ENCODE assay signal across 8 mouse cellular contexts in genomic region chr11:95309510-95310006, GRCm38 (mm10). TPM values are rescaled to one million over a fixed set of nuclear protein-coding genes. Genes with fewer than 3 reads are reported as not detected.
A peak's percentile ranks its signal among the peaks of the same experiment; 100 is the strongest.
DNase-seq lines count a peak whose midpoint lies in the region; ATAC-seq and TF ChIP-seq lines count a peak whose summit lies in the region.

No protein-coding gene starts in this region.

- peak overlapping the region; percentile 66 for H3K4me2 ChIP-seq in forebrain, postnatal 0 days (ENCODE audit: low read depth)
- peak overlapping the region; percentile 83 for H3K4me2 ChIP-seq in lung, embryonic 15.5 days

- H3K9me3 ChIP-seq in MEL (replicated peaks; ENCODE audit: insufficient read depth, low read length) = no peaks in the 10 kb centered on the region
- H3K9me3 ChIP-seq in forebrain, postnatal 0 days (ENCODE audit: low read length) = no peaks in the 10 kb centered on the region
- no peaks in the 10 kb centered on the region for H3K9me3 ChIP-seq in lung, embryonic 15.5 days

- H3K79me2 ChIP-seq in MEL (ENCODE audit: control insufficient read depth, insufficient read depth, low read length, poor library complexity) = peaks cover 41% of the 10 kb centered on the region

- H3K9ac ChIP-seq in MEL (ENCODE audit: control insufficient read depth, low read depth, low read length, poor library complexity, severe bottlenecking) = peak overlapping the region; percentile 91
- H3K9ac ChIP-seq in forebrain, postnatal 0 days = peak overlapping the region; percentile 94
- peak overlapping the region; percentile 98 for H3K9ac ChIP-seq in lung, embryonic 15.5 days

- H3K27me3 ChIP-seq in MEL (ENCODE audit: control insufficient read depth in 1 of 2, insufficient read depth in 2 of 2, low read length in 2 of 2) = no peaks in the 10 kb centered on the region
- no peaks in the 10 kb centered on the region for H3K27me3 ChIP-seq in cerebellum, adult 2 months (ENCODE audit: control insufficient read depth, insufficient read depth, low read length)
- no peaks in the 10 kb centered on the region for H3K27me3 ChIP-seq in forebrain, postnatal 0 days (ENCODE audit: insufficient read depth, low read length)
- H3K27me3 ChIP-seq in lung, embryonic 15.5 days = no peaks in the 10 kb centered on the region

- ATAC-seq in forebrain, postnatal 0 days = peak; percentile 94
- ATAC-seq in lung, embryonic 15.5 days (ENCODE audit: borderline replicate concordance, extremely low read depth, low FRiP score, low TSS enrichment) = peak; percentile 97

- H3K4me3 ChIP-seq in MEL (ENCODE audit: control insufficient read depth in 1 of 2, insufficient read depth in 1 of 2, low read depth in 2 of 2, low read length in 2 of 2) = peak overlapping the region; percentile 85 to 92
- H3K4me3 ChIP-seq in cerebellum, adult 2 months (replicated peaks; ENCODE audit: insufficient read depth, low read depth, low read length) = peak overlapping the region; percentile 82
- peak overlapping the region; percentile 100 for H3K4me3 ChIP-seq in forebrain, postnatal 0 days (ENCODE audit: low read depth, low read length)
- H3K4me3 ChIP-seq in lung, embryonic 15.5 days = peak overlapping the region; percentile 90

- TF ChIP-seq EP300 in MEL (IDR thresholded peaks at IDR 0.05; ENCODE audit: low read depth in 1 of 2, low read length in 2 of 2) = peak in 1 of 2 experiments; percentile 56; a peak in 2 of 4 replicates

- WGBS in cerebellum, adult 2 months = under 1% methylated on average over 37 of the region's 37 CpGs
- 3% methylated on average over 37 of the region's 37 CpGs for WGBS in forebrain, postnatal 0 days
- WGBS in lung, embryonic 15.5 days = 0% methylated on average over 37 of the region's 37 CpGs

- peak in 1 of 2 experiments; percentile 96 for TF ChIP-seq POLR2A in MEL (IDR thresholded peaks at IDR 0.05; ENCODE audit: control insufficient read depth in 1 of 2, insufficient read depth in 1 of 2, low read depth in 1 of 2, low read length in 2 of 2, poor library complexity in 1 of 2)
- TF ChIP-seq POLR2A in cerebellum, adult 2 months (IDR thresholded peaks at IDR 0.05; ENCODE audit: borderline replicate concordance, insufficient read depth, low read length) = no peak; the same call in 1 of the 2 replicates

- peaks cover 22 to 23% of the 10 kb centered on the region in 2 experiments for H3K4me1 ChIP-seq in MEL (ENCODE audit: control insufficient read depth in 1 of 2, insufficient read depth in 2 of 2, low read length in 2 of 2)
- H3K4me1 ChIP-seq in cerebellum, adult 2 months (ENCODE audit: control insufficient read depth, insufficient read depth, low read length) = peaks cover 5% of the 10 kb centered on the region; the same call in 1 of the 2 replicates
- peaks cover 16% of the 10 kb centered on the region; the same call in 1 of the 2 replicates for H3K4me1 ChIP-seq in forebrain, postnatal 0 days (ENCODE audit: insufficient read depth)
- peaks cover 22% of the 10 kb centered on the region for H3K4me1 ChIP-seq in lung, embryonic 15.5 days

- TF ChIP-seq CTCF in MEL (IDR thresholded peaks at IDR 0.05 in 2 of 3, conservative IDR thresholded peaks at IDR 0.05 in 1 of 3; ENCODE audit: control insufficient read depth in 1 of 3, insufficient read depth in 1 of 3, low read depth in 2 of 3, low read length in 3 of 3, poor library complexity in 1 of 3, severe bottlenecking in 1 of 3) = no peak
- no peak for TF ChIP-seq CTCF in cerebellum, adult 2 months (IDR thresholded peaks at IDR 0.05; ENCODE audit: borderline replicate concordance, insufficient read depth, low read depth, low read length)
- no peak for TF ChIP-seq CTCF in forebrain, postnatal 0 days (IDR thresholded peaks at IDR 0.05; ENCODE audit: low read depth)

- peak; percentile 100 for DNase-seq in MEL (ENCODE audit: low read depth, low spot score)
- DNase-seq in cerebellum, adult 2 months = peak; percentile 95 to 99
- peak; percentile 98 for DNase-seq in forebrain, postnatal 0 days
- DNase-seq in heart, postnatal 4 days = peak; percentile 97
- DNase-seq in layer of hippocampus, adult 8-10 months (ENCODE audit: low spot score in 2 of 2) = peak; percentile 98
- peak; percentile 98 for DNase-seq in ovary, adult 18-20 months (ENCODE audit: low spot score)
- peak; percentile 98 for DNase-seq in thymus, postnatal 0 days (ENCODE audit: low spot score)

- TF ChIP-seq RAD21 in MEL (IDR thresholded peaks at IDR 0.05; ENCODE audit: low read depth, low read length) = no peak

- peak overlapping the region; percentile 91 for H3K27ac ChIP-seq in MEL (ENCODE audit: control insufficient read depth, low read depth, low read length)
- H3K27ac ChIP-seq in cerebellum, adult 2 months (ENCODE audit: insufficient read depth, low read length) = peak overlapping the region; percentile 79
- H3K27ac ChIP-seq in forebrain, postnatal 0 days (ENCODE audit: low read depth, low read length) = peak overlapping the region; percentile 98
- H3K27ac ChIP-seq in lung, embryonic 15.5 days = peak overlapping the region; percentile 98

- H3K36me3 ChIP-seq in MEL (ENCODE audit: control insufficient read depth in 1 of 2, insufficient read depth in 2 of 2, low read length in 2 of 2) = peaks cover 16 to 32% of the 10 kb centered on the region in 2 experiments
- peaks cover 8% of the 10 kb centered on the region for H3K36me3 ChIP-seq in forebrain, postnatal 0 days (ENCODE audit: insufficient read depth)
- H3K36me3 ChIP-seq in lung, embryonic 15.5 days = peaks cover 17% of the 10 kb centered on the region

TF ChIP-seq in MEL, 35 proteins besides CTCF, POLR2A, EP300 and RAD21 (continues in another document):
- peak; percentile 76; the same call in 1 of the 2 replicates for TF ChIP-seq CHD2 (IDR thresholded peaks at IDR 0.05; ENCODE audit: low read length)
- peak; percentile 67 for TF ChIP-seq NRF1 (IDR thresholded peaks at IDR 0.05; ENCODE audit: insufficient read depth, low read depth, low read length, poor library complexity, severe bottlenecking)
- TF ChIP-seq MAX (IDR thresholded peaks at IDR 0.05; ENCODE audit: low read length) = peak; percentile 81
- no peak for TF ChIP-seq GATA1 (IDR thresholded peaks at IDR 0.05; ENCODE audit: low read depth, low read length)
- TF ChIP-seq ELF1 (IDR thresholded peaks at IDR 0.05; ENCODE audit: low read depth, low read length) = peak; percentile 67; the same call in 1 of the 2 replicates
- TF ChIP-seq ZC3H11A (IDR thresholded peaks at IDR 0.05; ENCODE audit: low read depth, low read length) = no peak
- TF ChIP-seq MYC (IDR thresholded peaks at IDR 0.05; ENCODE audit: low read depth, low read length) = peak; percentile 74; the same call in 1 of the 2 replicates
- TF ChIP-seq SMC3 (IDR thresholded peaks at IDR 0.05; ENCODE audit: low read depth, low read length) = no peak; the same call in 1 of the 2 replicates
- TF ChIP-seq TBP (IDR thresholded peaks at IDR 0.05; ENCODE audit: low read depth, low read length) = peak; percentile 92
- TF ChIP-seq NELFE (IDR thresholded peaks at IDR 0.05; ENCODE audit: low read depth, low read length) = peak; percentile 95
- TF ChIP-seq UBTF (IDR thresholded peaks at IDR 0.05; ENCODE audit: borderline replicate concordance, insufficient read depth, low read depth, low read length) = no peak
- 0 out of 2 replicates have a peak, but pooled peaks have one; percentile 26 for TF ChIP-seq RCOR1 (IDR thresholded peaks at IDR 0.05; ENCODE audit: low read depth, low read length)
- TF ChIP-seq USF2 (IDR thresholded peaks at IDR 0.05; ENCODE audit: borderline replicate concordance in 1 of 2, insufficient read depth in 1 of 2, low read depth in 1 of 2, low read length in 2 of 2) = no peak
- TF ChIP-seq MAZ (IDR thresholded peaks at IDR 0.05; ENCODE audit: low read depth, low read length) = peak; percentile 46; the same call in 1 of the 2 replicates

RNA-seq across cellular contexts. Expression of gene Kat7, which starts 0.5 kb away (rescaled TPM):
- total RNA-seq in MEL (2012; rRNA removed) = 81.4 and 83.1 TPM in 2 replicates
- polyA plus RNA-seq in MEL (2012; ENCODE audit: insufficient read depth in 1 of 2, insufficient read length in 2 of 2, low read depth in 1 of 2, low replicate concordance in 2 of 2, missing spikeins in 1 of 2) = 100 to 1,000 TPM in 1 of 2 experiments, 10 to 100 TPM in 1; 95.4 to 100 TPM
- polyA plus RNA-seq in cerebellum, adult 2 months (2012; rRNA removed) = 68.5 and 68.9 TPM in 2 replicates
- total RNA-seq in forebrain, postnatal 0 days (2014; rRNA removed) = 69.0 and 78.2 TPM in 2 replicates
- 62.5 and 72.8 TPM in 2 replicates for polyA plus RNA-seq in forebrain, postnatal 0 days (2015; fragmentation: Nextera tagmentation; extraction: Ambion mirVana)
- 10 to 100 TPM; 52.9 to 54.3 TPM for total RNA-seq in heart, postnatal 4 days (2021)
- total RNA-seq in layer of hippocampus, adult 8-10 months (2022) = 10 to 100 TPM; 73.3 to 86.4 (median 84.0) TPM
- polyA plus RNA-seq in lung, embryonic 15.5 days (2015; fragmentation: Nextera tagmentation; extraction: Ambion mirVana) = 78.0 and 80.1 TPM in 2 replicates
- 56.8 and 57.9 TPM in 2 replicates for polyA plus RNA-seq in thymus, postnatal 0 days (2015; fragmentation: Nextera tagmentation; extraction: Ambion mirVana)

RNA-seq across cellular contexts. Expression of gene Fam117a, which starts 27.3 kb away (rescaled TPM):
- 37.1 and 49.9 TPM in 2 replicates for total RNA-seq in MEL (2012; rRNA removed)
- polyA plus RNA-seq in MEL (2012; ENCODE audit: insufficient read depth in 1 of 2, insufficient read length in 2 of 2, low read depth in 1 of 2, low replicate concordance in 2 of 2, missing spikeins in 1 of 2) = 100 to 1,000 TPM in 1 of 2 experiments, not detected in 1; 116 TPM
- polyA plus RNA-seq in cerebellum, adult 2 months (2012; rRNA removed) = 14.3 and 17.4 TPM in 2 replicates
- total RNA-seq in forebrain, postnatal 0 days (2014; rRNA removed) = 5.5 TPM in 2 replicates
- polyA plus RNA-seq in forebrain, postnatal 0 days (2015; fragmentation: Nextera tagmentation; extraction: Ambion mirVana) = 1.0 and 1.8 TPM in 2 replicates
- 10 to 100 TPM in 1 of 2 experiments, 1 to 10 TPM in 1; 8.4 to 11.5 TPM for total RNA-seq in heart, postnatal 4 days (2021)
- 10 to 100 TPM in 1 of 4 experiments, 1 to 10 TPM in 3; 6.0 to 13.3 (median 7.4) TPM for total RNA-seq in layer of hippocampus, adult 8-10 months (2022)
- polyA plus RNA-seq in lung, embryonic 15.5 days (2015; fragmentation: Nextera tagmentation; extraction: Ambion mirVana) = 13.0 and 13.8 TPM in 2 replicates
- 24.2 and 27.3 TPM in 2 replicates for polyA plus RNA-seq in thymus, postnatal 0 days (2015; fragmentation: Nextera tagmentation; extraction: Ambion mirVana)

RNA-seq across cellular contexts. Expression of gene Tac4, which starts 48.2 kb away (rescaled TPM):
- 0.20 and 0.39 TPM in 2 replicates for total RNA-seq in MEL (2012; rRNA removed)
- under 1 TPM in 1 of 2 experiments, not detected in 1; 0.07 TPM for polyA plus RNA-seq in MEL (2012; ENCODE audit: insufficient read depth in 1 of 2, insufficient read length in 2 of 2, low read depth in 1 of 2, low replicate concordance in 2 of 2, missing spikeins in 1 of 2)
- 0.26 and 0.55 TPM in 2 replicates for polyA plus RNA-seq in cerebellum, adult 2 months (2012; rRNA removed)
- not detected in 2 replicates for total RNA-seq in forebrain, postnatal 0 days (2014; rRNA removed)
- not detected in 2 replicates for polyA plus RNA-seq in forebrain, postnatal 0 days (2015; fragmentation: Nextera tagmentation; extraction: Ambion mirVana)
- total RNA-seq in heart, postnatal 4 days (2021) = not detected
- not detected for total RNA-seq in layer of hippocampus, adult 8-10 months (2022)
- 0.16 TPM in 1 of 2 replicates, not detected in the other for polyA plus RNA-seq in lung, embryonic 15.5 days (2015; fragmentation: Nextera tagmentation; extraction: Ambion mirVana)
- 0.21 and 0.27 TPM in 2 replicates for polyA plus RNA-seq in thymus, postnatal 0 days (2015; fragmentation: Nextera tagmentation; extraction: Ambion mirVana)

Comparison
In these comparisons a context has a peak if more than half of its experiments do, and no peak if none do; other contexts are left out.
1. Peak in every context shown above with its lines: DNase-seq, ATAC-seq, H3K4me3 ChIP-seq and H3K27ac ChIP-seq.